Mouse (Mus musculus) kidney, adult 2 months (tissue): ENCODE data around the gene Krt84. TPM values are rescaled to one million over a fixed set of nuclear protein-coding genes. Genes with fewer than 3 reads are reported as not detected.

ENCODE experiments used
- DNase-seq: peaks from one replicate; pipeline ENCODE4 v3.0.0; 2021
- H3K27ac ChIP-seq: fragments of 200-500 bp; 2 replicates; pipeline ENCODE4 v1.5.1; 2012; ENCODE audit warnings: low read depth, low read length, control low read depth, inconsistent platforms; ENCODE audit not compliant: insufficient read depth
- H3K27me3 ChIP-seq: fragments of 200-500 bp; replicated peaks from 2 replicates; pipeline ENCODE4 v1.6.1; 2012; ENCODE audit warnings: mild to moderate bottlenecking, moderate library complexity, low read length, inconsistent platforms; ENCODE audit not compliant: control insufficient read depth, insufficient read depth
- H3K36me3 ChIP-seq: fragments of 200-500 bp; 2 replicates; pipeline ENCODE4 v1.6.1; 2012; ENCODE audit warnings: mild to moderate bottlenecking, moderate library complexity, low read length, inconsistent platforms; ENCODE audit not compliant: control insufficient read depth, insufficient read depth
- H3K4me1 ChIP-seq: fragments of 200-500 bp; 2 replicates; pipeline ENCODE4 v1.6.1; 2011; ENCODE audit warnings: low read length; ENCODE audit not compliant: control insufficient read depth, insufficient read depth
- H3K4me3 ChIP-seq: fragments of 200-500 bp; 2 replicates; pipeline ENCODE4 v1.5.1; 2011; ENCODE audit warnings: mild to moderate bottlenecking, low read depth, low read length, control low read depth; ENCODE audit not compliant: insufficient read depth
- CTCF ChIP-seq: fragments of 200-500 bp; conservative IDR thresholded peaks from 2 replicates; pipeline ENCODE4 v1.5.1; 2011; ENCODE audit warnings: low read depth, mild to moderate bottlenecking, control low read depth, low read length, moderate library complexity, mixed read lengths; ENCODE audit not compliant: insufficient read depth, insufficient read length
- POLR2A ChIP-seq: fragments of 200-500 bp; IDR thresholded peaks from one replicate; pipeline ENCODE4 v1.6.1; 2011; ENCODE audit warnings: low read depth, low read length, control low read depth
- WGBS: fragments of 180-500 bp; shearing (Covaris S2); methylation state at CpG from one replicate; pipeline ENCODE4 v1.1.7; 2018; 5-methylcytosine and 5-hydroxymethylcytosine counted together
- polyA plus RNA-seq: library from polyadenylated mRNA; depleted of rRNA; stranded (reverse); fragments of >200 nt; gene quantifications from 2 replicates; pipeline ENCODE4 v1.2.3, GENCODE M21; 2012

The Krt84 gene
- polyA plus RNA-seq, 1 experiment: not detected

GRCm38 (mm10) chr15:101553169-101553568, 20.5 kb upstream of the Krt84 start:
- Histone ChIP-seq H3K4me3 (no peak overlapping the region), H3K27ac (no peak overlapping the region), H3K36me3 (no peaks in the 10 kb centered on the region), H3K27me3 (no peaks in the 10 kb centered on the region), H3K4me1 (no peaks in the 10 kb centered on the region)
- TF ChIP-seq POLR2A (no peak), CTCF (no peak)
- DNase-seq: peak; percentile 12
- WGBS: 3% methylated on average over 11 of the region's 11 CpGs

DNA sequence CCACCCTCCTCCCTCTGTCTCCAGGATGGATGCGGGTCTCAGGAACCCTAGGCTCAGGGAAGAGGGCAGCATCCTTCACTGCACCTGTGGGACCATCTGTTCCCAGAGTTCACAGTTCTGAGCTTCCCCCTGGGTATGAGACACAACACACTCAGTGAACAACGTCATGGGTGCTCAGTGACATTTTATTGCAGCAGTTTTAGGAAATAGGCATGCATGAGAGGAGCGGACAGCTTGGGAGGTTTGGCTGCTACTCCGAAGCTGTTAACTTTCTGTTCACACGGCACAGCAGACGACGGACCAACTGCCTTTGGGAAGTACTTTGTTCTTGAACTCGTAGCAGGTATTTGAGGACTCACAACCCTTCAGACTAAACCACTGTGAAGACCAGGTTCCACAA, 19.6 kb upstream of the Krt84 start:
- 53% methylated on average over 8 of the region's 8 CpGs for WGBS
- Histone ChIP-seq H3K27ac (no peak overlapping the region), H3K27me3 (no peaks in the 10 kb centered on the region)

GRCm38 (mm10) chr15:101550567-101550966, 17.9 kb upstream of the Krt84 start, which contains the start of gene Krt82:
Gene Krt82, minus strand, starts transcription at chr15:101550667.
- no peaks in the 10 kb centered on the region for H3K36me3 ChIP-seq
- no peak within 1 kb of the TSS for H3K4me3 ChIP-seq
- 51% methylated on average over 7 of the region's 7 CpGs for WGBS
- no peak within 1 kb of the TSS for H3K27ac ChIP-seq
- TF ChIP-seq CTCF: no peak
- TF ChIP-seq POLR2A: no peak
- H3K27me3 ChIP-seq: no peaks in the 10 kb centered on the region
- DNase-seq: no peak
- no peaks in the 10 kb centered on the region for H3K4me1 ChIP-seq

More for the DNA sequence above, 19.6 kb upstream of the Krt84 start:
- no peak for DNase-seq
- no peaks in the 10 kb centered on the region for H3K36me3 ChIP-seq
- no peaks in the 10 kb centered on the region for H3K4me1 ChIP-seq
- no peak for TF ChIP-seq CTCF
- no peak for TF ChIP-seq POLR2A
- no peak overlapping the region for H3K4me3 ChIP-seq

- no peak for DNase-seq
- 76% methylated on average over 3 of the region's 3 CpGs for WGBS
These were observed 11.9 kb upstream of the Krt84 start for GRCm38 (mm10) chr15:101544478-101544877.

GRCm38 (mm10) chr15:101542543-101542942, 9.9 kb upstream of the Krt84 start:
- H3K4me3 ChIP-seq: no peak overlapping the region
- no peaks in the 10 kb centered on the region for H3K36me3 ChIP-seq
- DNase-seq: no peak
- no peaks in the 10 kb centered on the region for H3K27me3 ChIP-seq
- TF ChIP-seq CTCF: no peak; the same call in 1 of the 2 replicates
- WGBS: 62% methylated on average over 9 of the region's 9 CpGs
- no peak overlapping the region for H3K27ac ChIP-seq
- H3K4me1 ChIP-seq: no peaks in the 10 kb centered on the region

More at GRCm38 (mm10) chr15:101544478-101544877, 11.9 kb upstream of the Krt84 start:
- H3K36me3 ChIP-seq: no peaks in the 10 kb centered on the region
- TF ChIP-seq POLR2A: no peak
- TF ChIP-seq CTCF: no peak
- no peak overlapping the region for H3K4me3 ChIP-seq
- H3K27me3 ChIP-seq: no peaks in the 10 kb centered on the region
- no peaks in the 10 kb centered on the region for H3K4me1 ChIP-seq
- no peak overlapping the region for H3K27ac ChIP-seq

DNA sequence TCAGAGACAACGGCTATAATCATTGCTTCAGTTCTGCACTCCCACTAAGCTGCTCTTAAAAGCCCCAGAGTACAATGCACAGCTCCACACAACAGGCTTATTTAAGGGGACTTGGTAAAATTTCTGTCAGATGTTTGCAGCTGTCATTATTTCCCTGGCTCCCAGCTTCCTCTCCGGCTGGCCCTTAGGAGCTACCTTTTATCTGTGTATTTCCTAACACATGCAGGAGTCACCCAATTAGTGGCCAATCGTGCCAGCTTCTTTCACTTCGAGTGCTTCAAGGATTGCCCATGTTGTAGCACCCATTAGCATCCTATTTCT, 5.9 kb upstream of the Krt84 start:
- WGBS: 33% methylated on average over 4 of the region's 4 CpGs
- H3K4me1 ChIP-seq: no peaks in the 10 kb centered on the region
- no peak for DNase-seq
- H3K27ac ChIP-seq: no peak overlapping the region
- H3K4me3 ChIP-seq: no peak overlapping the region
- no peaks in the 10 kb centered on the region for H3K36me3 ChIP-seq
- TF ChIP-seq POLR2A (no peak), CTCF (no peak)
- H3K27me3 ChIP-seq: no peaks in the 10 kb centered on the region

DNA sequence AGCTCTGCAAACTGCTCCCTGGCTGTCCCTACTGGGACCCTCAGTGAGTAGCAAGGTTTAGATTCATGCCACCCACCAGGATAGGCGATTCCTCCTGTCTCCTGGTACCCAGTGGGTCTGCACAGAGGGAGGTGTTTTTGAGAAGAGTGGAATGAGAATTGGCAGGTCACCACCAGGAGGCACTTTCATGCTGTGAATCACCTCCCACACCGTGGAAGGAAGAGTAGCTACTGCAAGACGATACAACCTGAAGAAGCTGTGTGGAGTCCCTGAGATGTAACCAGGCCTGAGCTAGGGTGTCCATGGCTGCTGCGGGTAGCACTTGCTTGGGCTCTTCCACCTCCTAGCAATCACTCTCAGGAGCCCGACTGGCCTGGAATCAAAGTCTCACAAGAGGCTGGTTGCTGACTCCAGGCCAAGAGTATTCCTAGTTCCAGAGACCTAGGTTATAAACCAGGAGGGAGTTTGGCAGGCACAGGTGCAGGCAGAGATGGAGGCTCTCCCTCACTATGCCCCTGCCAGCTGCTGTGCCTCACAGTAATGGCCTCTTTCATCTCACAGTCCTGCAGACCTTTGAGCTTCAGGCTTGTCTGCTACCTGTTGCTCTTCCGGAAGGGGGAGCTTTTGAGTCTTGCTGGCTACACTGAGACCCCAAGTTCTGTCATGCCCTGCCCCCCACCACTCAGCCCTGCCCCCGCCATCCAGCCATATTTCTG, 5.4 kb upstream of the Krt84 start:
- Histone ChIP-seq H3K4me3 (no peak overlapping the region), H3K36me3 (no peaks in the 10 kb centered on the region), H3K27me3 (no peaks in the 10 kb centered on the region), H3K4me1 (no peaks in the 10 kb centered on the region), H3K27ac (no peak overlapping the region)
- TF ChIP-seq POLR2A: no peak
- TF ChIP-seq CTCF: no peak; the same call in 1 of the 2 replicates
- WGBS: 25% methylated on average over 7 of the region's 7 CpGs
- no peak for DNase-seq
